Mouse (Mus musculus) heart, postnatal 36 days (tissue): ENCODE measurements at regions not wholly inside any gene's neighbourhood (a gene's known extent, or its start where the extent isn't known, plus 50 kb on each side); places are given as distances from the start of the nearest gene placed in this dataset.
A peak's percentile ranks its signal among the peaks of the same experiment; 100 is the strongest.

Experiments used
- DNase-seq, 2 experiments: peaks; one replicate each; pipeline ENCODE4 v3.0.0; 2021 to 2022
- intact Hi-C: fragments of 180-260 bp; cut with DNase I; formaldehyde crosslinking; loops from one replicate; pipeline ENCODE4 v1.15.1; 2025

- DNase-seq, result no peak
- intact Hi-C loops, result no loop called here
Measured at GRCm38 (mm10) chr1:142838663-142839062, 801.8 kb upstream of the B3galt2 start.

- no peak for DNase-seq
- intact Hi-C loops, result no loop called here
Measured at GRCm38 (mm10) chr1:142867024-142867700, 773.3 kb upstream of the B3galt2 start.

GRCm38 (mm10) chr1:142891842-142892241 is 748.6 kb upstream of the B3galt2 start:
- intact Hi-C loops, result no loop called here
- no peak for DNase-seq

- intact Hi-C loops, result no loop called here
- no peak for DNase-seq
Measured at GRCm38 (mm10) chr1:142893156-142893555, 747.3 kb upstream of the B3galt2 start.

DNA sequence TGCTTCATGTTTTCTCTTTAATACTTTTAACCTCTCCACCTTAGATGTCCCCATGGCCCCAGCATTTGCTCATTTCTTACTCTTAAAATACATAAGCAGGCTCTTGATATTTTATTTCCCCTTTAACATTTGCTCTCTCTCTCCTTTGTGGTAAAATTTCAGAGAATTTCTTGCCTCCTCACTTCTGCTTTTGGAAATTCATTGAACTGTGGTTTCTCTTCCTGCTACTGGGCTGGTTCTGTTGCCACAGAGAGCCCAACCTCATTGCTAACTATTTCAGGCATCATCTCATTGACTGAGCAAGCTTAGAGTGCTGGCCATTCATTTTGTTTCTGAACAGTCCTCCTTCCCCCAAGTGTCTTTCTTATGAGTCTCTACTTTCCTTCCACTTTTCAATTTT is 746.3 kb upstream of the B3galt2 start:
- DNase-seq, result no peak
- intact Hi-C loops, result no loop called here

- DNase-seq, result no peak
- intact Hi-C loops, result no loop called here
Measured at GRCm38 (mm10) chr1:142895081-142895480, 745.4 kb upstream of the B3galt2 start.

DNA sequence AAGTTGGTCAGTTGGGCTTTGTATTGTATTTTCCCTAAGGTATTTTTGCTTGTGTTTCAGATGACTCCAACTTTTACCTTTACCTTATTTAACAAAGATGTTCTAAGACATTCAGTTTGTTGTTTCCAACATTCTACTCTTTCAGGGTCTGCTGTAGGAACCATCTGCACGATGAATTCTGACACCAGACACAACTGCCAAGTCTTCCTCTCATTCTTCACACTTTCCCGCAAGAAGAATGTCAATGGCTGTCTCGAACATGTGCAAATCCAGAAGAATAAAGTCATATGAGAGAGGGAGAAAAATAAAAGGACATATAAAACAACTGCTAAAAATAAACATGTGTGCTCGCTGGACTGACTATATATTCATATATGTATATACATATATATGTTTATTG is 730.6 kb upstream of the B3galt2 start:
- intact Hi-C loops, result no loop called here
- DNase-seq, result no peak

- intact Hi-C loops, result no loop called here
- DNase-seq, result no peak
Measured at GRCm38 (mm10) chr1:142956686-142957085, 683.8 kb upstream of the B3galt2 start.

- DNase-seq, result no peak
- intact Hi-C loops, result no loop called here
Measured at GRCm38 (mm10) chr1:142971475-142971874, 669.0 kb upstream of the B3galt2 start.

DNA sequence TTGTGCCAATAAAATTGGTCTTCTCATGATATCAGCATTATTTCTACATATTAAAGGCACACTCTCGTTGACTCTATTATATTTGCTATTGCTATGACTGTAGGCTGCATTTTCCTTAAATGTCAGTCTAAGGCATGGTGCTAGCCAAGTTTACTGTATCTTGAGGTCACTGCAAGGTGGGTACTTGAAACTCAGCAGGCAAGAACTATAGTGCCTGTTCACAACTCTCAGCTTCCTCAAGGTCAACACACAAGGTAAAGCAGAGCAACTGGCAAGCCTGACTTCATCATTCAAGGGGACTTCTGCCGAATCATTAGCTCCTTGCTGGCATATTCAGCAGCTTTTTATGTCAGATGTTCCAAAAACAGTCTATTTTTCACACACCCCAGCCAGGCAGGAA is 667.1 kb upstream of the B3galt2 start:
- intact Hi-C loops, result no loop called here
- DNase-seq, result no peak

GRCm38 (mm10) chr1:142982994-142983393 is 657.5 kb upstream of the B3galt2 start:
- intact Hi-C loops, result no loop called here

GRCm38 (mm10) chr1:142983641-142984040 is 656.8 kb upstream of the B3galt2 start:
- intact Hi-C loops, result no loop called here
- no peak for DNase-seq

More at GRCm38 (mm10) chr1:142982994-142983393, 657.5 kb upstream of the B3galt2 start:
- no peak for DNase-seq

- intact Hi-C loops, result no loop called here
- DNase-seq, result peak in 1 of 2 experiments; percentile 30
Measured at GRCm38 (mm10) chr1:142985516-142985915, 654.9 kb upstream of the B3galt2 start.

DNA sequence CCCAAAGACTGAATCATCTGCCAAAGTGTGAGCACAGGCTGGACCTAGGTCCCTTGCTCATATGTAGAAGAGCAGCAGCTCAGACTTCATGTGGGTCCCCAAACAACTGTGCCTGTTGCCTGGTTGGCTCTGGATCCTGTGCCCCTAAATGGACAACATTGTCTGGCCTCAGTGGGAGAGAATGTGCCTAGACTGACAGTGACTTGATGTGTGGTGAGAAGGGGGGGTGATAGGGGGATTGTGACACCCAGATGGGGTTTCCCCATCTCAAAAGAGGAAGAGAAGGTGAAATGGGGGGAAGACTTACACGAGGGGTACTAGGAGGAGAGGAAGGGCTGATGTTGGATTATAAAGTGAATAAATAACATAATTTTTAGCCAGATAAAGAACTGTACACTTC is 640.2 kb upstream of the B3galt2 start:
- intact Hi-C loops, result no loop called here
- DNase-seq, result no peak

GRCm38 (mm10) chr1:143001112-143001511 is 639.4 kb upstream of the B3galt2 start:
- intact Hi-C loops, result no loop called here
- DNase-seq, result no peak

DNA sequence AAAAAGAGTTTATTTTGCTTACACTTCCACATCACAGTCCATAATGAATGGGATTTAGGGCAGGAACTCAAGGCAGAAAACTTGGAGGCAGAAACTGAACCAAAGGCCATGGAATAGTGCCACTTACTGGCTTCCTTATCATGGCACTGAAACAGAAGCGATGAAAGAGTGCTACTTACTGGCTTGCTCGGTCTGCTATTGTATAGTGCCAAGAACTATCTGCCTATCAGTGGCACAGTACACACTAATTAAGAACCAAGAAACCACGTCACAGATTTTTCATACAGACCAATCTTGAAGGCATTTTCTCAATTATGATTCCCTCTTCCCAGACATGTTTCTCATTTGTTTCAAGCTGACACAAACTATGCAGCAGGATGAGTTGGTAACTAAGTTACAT is 634.4 kb upstream of the B3galt2 start:
- intact Hi-C loops, result no loop called here

GRCm38 (mm10) chr1:143019982-143020381 is 620.5 kb upstream of the B3galt2 start:
- no peak for DNase-seq

More for the DNA sequence above, 634.4 kb upstream of the B3galt2 start:
- DNase-seq, result no peak

DNA sequence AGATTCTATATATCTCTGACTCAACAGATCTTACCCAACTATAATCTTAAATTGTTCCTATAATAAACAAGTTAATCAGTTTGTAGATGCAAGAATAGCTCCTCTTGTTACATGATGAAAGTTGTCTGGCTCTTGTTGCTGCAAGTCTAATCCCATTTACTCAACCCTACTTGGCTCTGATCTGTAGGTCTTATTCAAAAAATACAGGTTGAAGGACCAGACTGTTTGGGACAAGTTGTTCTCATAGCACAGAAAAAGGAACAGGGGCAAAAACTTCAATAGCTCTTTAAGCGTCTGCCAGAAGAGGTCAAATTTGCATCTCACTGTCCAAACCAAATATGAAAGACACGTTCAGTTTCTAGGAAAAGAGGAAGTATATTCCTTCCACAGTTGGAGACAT is 587.3 kb upstream of the B3galt2 start:
- intact Hi-C loops, result no loop called here
- no peak for DNase-seq

More at GRCm38 (mm10) chr1:143019982-143020381, 620.5 kb upstream of the B3galt2 start:
- intact Hi-C loops, result no loop called here

DNA sequence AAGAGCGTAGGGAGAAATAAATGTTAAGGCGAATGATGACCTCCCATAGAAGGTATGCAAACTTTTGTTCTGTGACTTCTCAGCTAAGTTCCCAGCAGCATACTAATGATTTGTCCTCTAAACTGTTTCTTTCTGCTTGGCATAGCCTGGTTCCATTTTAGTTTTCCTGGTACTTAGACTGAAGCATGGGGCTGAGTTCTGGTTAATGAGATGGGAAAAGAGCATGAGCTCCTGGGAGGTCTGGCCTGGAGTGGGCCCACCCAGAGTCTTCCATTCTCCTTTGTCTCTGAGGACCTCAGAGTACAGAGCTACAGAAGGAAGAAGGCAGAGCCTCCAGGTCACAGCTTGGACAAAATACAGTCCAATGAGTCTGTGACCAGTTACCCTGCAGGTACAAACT is 586.9 kb upstream of the B3galt2 start:
- intact Hi-C loops, result no loop called here
- DNase-seq, result no peak

- intact Hi-C loops, result no loop called here
- DNase-seq, result no peak
Measured at GRCm38 (mm10) chr1:143054451-143055024, 585.9 kb upstream of the B3galt2 start.

DNA sequence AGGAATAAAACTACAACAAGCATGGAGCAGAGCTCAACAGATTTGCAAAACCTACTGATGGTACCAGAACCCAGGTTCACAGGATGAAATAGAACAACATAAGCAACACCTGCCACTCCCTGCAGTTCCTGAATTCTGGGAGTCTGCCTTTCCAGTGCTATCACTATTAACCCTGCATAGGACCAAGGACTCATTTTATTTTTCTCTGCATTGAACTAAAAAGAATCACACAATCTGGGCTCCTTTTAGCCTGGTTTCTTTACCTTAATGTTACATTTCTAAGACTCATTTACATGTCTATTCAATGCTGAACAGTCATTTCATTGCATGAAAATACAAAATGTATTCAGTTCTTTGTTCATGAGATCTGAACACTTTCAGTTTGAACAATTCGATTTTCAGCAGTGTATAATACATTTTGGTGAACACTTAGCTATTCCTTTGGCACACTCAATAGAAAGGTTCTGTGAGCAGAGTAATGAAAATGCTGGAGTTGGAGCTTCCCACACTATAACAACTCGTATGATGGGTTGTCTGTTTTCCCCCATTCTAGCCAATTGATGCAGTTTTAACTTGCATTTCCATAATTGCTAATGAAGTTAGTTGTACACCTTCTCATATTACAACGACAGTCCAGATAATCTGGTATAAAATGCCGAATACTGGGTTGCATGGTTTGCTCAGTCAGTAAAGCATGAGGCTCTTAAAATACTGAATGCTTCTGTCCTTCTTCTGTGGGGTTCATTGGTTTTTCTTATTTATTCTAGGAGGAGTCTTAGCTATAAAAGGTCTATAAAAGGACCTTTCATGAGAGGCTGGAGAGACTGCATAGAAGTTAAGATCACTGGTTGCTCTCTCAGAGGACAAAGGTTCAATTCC is 579.5 kb upstream of the B3galt2 start:
- intact Hi-C loops, result no loop called here
- no peak for DNase-seq

DNA sequence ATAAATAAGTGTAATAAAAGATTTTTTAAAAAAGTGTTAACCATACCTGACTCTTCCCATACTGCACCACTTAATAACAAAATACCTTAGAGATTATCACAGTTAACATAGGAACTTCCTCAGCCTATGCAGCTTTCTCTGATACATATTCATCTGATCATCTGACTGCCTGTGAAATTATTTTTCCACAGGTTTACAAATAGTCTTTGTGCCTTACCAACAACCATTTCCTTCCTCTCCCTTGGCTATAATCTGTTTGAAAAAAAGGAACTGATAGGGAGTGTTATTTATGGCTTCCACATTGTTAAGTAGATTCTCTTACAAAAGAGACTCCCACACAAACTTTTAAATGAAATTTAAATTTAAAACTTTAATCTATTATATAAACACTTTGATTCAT is 575.0 kb upstream of the B3galt2 start:
- intact Hi-C loops, result no loop called here
- no peak for DNase-seq
